Mouse (Mus musculus) left cerebral cortex, adult 2 months (tissue): ENCODE results near the gene Cog1. TPM values are rescaled to one million over a fixed set of nuclear protein-coding genes. Genes with fewer than 3 reads are reported as not detected.

ENCODE experiments used
- DNase-seq, 2 experiments: peaks; one replicate each; pipeline ENCODE4 v3.0.0; 2021 to 2022; ENCODE audit warnings: low spot score in 2 of 2, mixed read lengths in 1 of 2; ENCODE audit errors: extremely low spot score in 1 of 2
- H3K27ac ChIP-seq: fragments of 200-600 bp; 2 replicates; pipeline ENCODE4 v1.8.1; 2022
- H3K4me3 ChIP-seq: fragments of 200-600 bp; 2 replicates; pipeline ENCODE4 v1.8.1; 2022
- CTCF ChIP-seq: fragments of 200-600 bp; IDR thresholded peaks from 2 replicates; pipeline ENCODE4 v1.8.1; 2022; ENCODE audit warnings: antibody characterized with exemption, mild to moderate bottlenecking, moderate library complexity
- intact Hi-C: fragments of 180-260 bp; cut with DNase I; formaldehyde crosslinking; loops from one replicate; pipeline ENCODE4 v1.15.1; 2025
- total RNA-seq, 2 experiments: library from RNA; stranded (reverse); gene quantifications; 2 replicates each; pipeline ENCODE4 v1.2.3; 2021

Cog1 gene
- total RNA-seq, 2 experiments from 2014 or later: 50.3 to 52.3 TPM

DNA sequence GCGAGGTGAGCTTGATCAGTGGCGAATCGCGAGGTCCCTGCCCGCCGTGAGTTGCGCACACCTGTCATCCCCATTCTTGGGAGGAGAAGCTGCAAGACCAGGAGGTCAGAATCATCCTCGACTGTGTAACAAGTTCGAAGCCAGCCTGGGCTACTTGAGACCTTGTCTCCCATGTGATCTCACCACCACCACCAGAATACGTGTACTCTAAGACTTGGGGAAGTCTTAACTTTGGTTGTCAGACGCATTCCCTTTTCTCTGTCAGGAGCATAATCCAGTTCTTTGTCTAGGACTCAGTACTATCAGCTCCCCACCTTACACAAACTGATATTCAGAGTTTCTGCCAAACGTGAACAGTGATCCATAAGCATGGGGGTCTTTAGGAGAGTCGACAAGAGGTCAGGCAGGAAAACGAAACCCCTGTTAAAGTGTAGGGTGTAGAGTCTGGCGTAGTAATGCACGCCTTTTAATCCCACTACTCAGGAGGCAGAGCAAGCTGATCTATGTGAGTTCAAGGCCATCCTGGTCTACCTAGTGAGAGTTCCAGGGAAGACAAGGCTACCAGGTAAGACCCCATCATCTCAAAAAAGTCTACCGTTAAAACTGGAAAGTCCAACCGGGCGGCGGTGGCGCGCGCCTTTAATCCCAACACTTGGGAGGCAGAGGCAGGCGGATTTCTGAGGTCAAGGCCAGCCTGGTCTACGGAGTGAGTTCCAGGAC is 35.9 kb downstream of the Cog1 start:
- Histone ChIP-seq H3K4me3 (peak overlapping the region; percentile 75), H3K27ac (peak overlapping the region; percentile 93)
- no peak for DNase-seq
- no peak for TF ChIP-seq CTCF
- intact Hi-C loops: loop anchor here (1.0 kb wide), 1 partner anchor 36 kb away; the partner anchor contains the start of gene Cog1

DNA sequence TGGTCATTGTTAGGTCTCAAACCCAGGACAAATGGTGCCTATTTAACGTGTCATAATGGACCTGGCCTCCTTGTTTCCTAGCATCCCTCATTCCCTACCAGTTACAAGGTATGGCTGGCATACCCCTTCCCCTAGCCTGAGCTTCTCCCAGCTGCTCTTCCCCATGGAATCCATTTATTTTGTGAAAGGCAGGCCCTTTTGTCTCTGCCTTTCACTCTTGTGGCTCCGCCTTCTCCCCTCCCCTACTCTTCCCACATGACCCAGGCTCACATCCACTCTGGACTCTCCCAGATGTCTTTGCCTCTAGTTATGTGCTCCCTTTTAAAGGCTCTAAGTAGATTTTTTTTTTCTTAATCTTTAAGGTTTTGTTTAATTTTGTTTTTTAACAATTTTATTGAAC is 38.1 kb downstream of the Cog1 start:
- no peak for TF ChIP-seq CTCF
- no peak for DNase-seq
- Histone ChIP-seq H3K27ac (no peak overlapping the region), H3K4me3 (no peak overlapping the region)
- intact Hi-C loops: no loop called here

DNA sequence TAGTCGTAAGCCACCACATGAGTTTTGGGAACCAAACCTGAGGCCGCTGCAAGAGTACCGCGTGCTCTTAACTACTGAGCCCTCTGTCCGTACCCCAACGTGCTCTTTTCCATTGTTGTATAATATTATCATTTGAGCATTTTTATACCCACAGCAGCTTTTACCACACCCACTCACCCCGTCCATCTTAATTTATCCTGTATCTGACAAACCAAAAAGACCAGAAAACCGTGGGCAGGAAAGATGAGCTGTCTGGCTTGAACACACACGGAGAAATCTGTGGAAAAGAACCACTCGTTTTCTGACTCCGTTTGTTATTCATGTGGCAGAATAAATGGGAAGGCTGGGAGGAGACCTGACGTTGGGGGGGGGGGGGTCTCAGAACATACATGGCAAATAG is 41.5 kb downstream of the Cog1 start:
- H3K27ac ChIP-seq: no peak overlapping the region
- intact Hi-C loops: no loop called here
- H3K4me3 ChIP-seq: no peak overlapping the region
- no peak for DNase-seq
- TF ChIP-seq CTCF: no peak

DNA sequence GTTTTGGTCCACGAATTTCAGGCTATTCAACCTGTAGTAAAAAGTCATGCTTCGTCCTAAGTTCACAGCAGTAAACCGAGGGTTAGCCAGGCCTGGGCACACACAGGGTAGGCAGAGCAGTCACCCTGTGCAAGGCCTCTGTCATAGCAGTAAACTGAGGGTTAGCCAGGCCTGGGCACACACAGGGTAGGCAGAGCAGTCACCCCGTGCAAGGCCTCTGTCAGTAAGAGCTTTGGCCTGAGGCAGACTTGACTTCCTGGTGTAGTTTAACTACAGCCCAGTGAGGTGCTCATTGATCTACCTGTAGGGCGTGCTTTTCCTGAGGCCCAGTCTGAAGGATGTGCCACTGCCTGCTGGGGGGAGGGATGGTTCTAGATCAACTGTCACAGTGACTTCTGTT is 42.3 kb downstream of the Cog1 start:
- H3K4me3 ChIP-seq: no peak overlapping the region
- intact Hi-C loops: no loop called here
- TF ChIP-seq CTCF: no peak
- DNase-seq: no peak
- no peak overlapping the region for H3K27ac ChIP-seq

DNA sequence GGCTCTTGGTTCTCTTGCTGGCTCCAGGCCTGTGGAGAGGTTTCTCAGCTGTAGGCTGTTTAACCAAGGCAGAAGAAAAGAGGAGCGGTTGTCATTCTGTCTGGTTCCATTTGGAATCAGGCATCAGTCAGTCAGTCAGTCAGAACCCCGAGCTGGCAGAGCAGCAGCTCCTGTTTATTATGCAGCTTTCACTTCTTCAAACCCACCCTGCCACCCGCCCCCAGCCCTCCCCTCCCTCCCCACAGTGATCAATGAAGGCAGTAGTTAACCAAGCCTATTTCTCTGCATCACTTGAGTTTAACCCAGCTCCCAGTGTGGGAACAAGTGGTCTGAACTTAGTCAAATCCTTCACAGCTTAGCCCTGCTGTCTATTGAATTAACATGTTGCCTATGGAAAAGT is 42.9 kb downstream of the Cog1 start:
- intact Hi-C loops: no loop called here
- Histone ChIP-seq H3K4me3 (no peak overlapping the region), H3K27ac (no peak overlapping the region)
- DNase-seq: no peak
- TF ChIP-seq CTCF: no peak

DNA sequence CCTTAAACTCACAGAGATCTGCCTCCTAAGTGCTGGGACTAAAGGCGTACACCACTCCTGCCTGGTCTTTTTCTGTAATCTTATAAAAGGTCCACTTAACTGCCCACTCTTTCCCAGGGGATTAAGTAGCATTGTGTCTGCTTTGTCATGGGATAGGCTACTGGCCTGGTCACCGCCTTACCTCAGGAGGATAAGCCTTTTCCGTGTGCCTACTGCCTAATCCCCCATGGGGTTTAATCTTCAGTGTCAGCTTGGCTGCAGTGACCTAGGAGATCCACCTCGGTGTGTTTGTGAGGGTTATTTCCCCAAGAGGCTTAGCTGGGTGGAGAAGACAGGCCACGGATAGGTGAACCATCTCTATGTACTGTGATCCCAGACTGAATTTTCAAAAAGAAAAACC is 48.6 kb downstream of the Cog1 start:
- Histone ChIP-seq H3K4me3 (no peak overlapping the region), H3K27ac (no peak overlapping the region)
- intact Hi-C loops: no loop called here
- no peak for DNase-seq
- TF ChIP-seq CTCF: no peak

DNA sequence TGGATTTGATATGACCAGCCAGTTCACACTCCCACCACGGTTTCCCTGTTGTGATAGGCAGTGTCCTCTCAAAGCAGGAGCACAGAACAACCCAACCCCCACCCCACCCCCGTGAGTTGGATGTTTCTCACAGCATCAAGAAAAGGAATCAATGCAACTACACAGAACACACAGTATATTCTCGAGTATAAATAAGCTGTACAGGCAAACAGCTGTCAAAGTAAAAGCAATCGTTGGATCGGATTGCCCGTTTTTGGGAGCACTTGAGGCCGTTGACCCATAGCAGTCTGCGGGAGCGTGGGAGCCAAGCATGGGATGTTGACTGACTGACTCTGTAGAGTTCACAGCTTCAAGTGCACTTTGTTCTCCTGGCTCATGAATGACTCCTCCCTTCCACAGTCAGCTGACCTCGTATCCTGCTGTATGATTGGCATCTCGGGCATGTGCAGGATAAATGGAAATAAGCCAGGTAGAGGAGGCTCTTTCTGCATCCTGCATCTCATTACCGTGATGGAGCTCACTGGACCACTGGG is 49.1 kb downstream of the Cog1 start:
- no peak for DNase-seq
- no peak overlapping the region for H3K27ac ChIP-seq
- no peak for TF ChIP-seq CTCF
- H3K4me3 ChIP-seq: no peak overlapping the region
- intact Hi-C loops: no loop called here

DNA sequence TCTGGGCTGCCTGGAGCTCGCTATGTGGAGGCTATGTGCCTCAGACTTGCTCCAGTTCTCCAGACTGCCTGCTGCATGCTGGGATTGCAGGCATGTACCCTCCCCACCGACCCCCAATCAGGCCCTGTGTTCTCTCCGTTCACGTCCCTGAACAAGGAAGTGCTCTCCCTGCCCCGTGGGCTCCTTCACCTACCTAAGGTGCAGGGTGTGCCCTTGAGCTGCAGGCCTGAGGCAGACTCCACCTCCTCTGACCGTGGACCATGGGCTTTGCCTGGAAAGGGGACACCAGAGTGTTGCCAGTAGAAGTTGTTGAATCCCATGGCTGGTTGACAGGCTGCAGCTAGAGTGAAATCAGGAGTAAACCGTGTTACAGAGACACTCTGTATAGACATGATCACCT is 50.7 kb downstream of the Cog1 start:
- intact Hi-C loops: loop anchor here (5.0 kb wide), 1 partner anchor 163 kb away; no protein-coding TSS in a partner anchor
- Histone ChIP-seq H3K27ac (no peak overlapping the region), H3K4me3 (no peak overlapping the region)
- DNase-seq: no peak
- TF ChIP-seq CTCF: no peak

DNA sequence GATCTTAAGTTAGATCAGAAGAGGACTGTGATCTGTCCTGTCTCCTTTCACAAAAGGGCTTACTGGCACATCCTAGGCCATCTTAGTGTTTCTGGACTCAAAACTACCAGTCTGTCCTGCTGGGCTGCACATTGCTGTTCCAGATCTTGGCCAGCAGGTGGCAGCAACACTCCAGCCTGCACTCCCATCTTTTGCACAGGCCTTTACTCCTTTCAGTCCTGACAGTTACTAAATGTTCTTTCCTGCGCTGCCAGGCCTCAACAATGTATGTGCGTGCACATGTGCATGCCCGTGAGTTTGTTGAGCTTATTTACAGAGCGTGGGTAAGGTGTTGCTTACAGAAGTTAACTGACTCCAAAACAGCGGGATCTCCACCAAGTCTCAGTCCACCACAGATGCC is 54.8 kb downstream of the Cog1 start:
- TF ChIP-seq CTCF: no peak; the same call in none of the 2 replicates
- intact Hi-C loops: loop anchor here (1.0 to 5.0 kb wide), 3 partner anchors 108 to 933 kb away; no protein-coding TSS in a partner anchor

DNA sequence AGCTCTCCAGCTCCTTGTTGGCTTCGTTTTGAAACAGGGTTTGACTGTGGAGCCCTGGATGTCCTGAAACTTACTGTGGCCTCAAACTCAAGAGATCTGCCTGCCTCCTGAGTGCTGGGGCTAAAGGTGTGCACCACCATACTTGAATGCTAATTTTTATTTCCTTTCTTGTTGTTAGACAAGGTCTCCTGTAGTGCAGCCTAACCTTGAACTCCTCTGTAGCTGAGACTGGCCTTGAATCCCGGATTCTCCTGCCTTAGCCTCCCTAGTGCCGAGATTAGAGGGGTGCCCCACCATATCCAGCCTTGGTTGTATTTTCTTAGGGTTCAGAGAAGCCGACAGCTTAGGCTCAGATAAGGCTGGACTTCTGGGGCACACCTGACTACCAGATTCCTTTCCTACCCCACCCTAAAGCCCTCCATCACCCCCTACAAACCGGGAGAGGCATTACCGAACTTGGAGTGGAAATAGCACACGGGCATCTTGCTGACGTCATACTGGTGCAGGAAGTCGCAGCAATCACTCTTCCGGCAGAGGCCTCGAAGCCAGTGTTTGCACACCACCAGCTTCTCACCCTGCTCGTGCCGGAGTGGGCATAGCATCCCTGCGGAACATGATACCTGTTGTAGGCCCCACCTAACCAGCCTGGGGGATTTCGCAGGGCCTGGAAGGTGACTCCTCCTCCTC is 57.1 kb downstream of the Cog1 start:
- Histone ChIP-seq H3K27ac (no peak overlapping the region; the same call in 1 of the 2 replicates), H3K4me3 (no peak overlapping the region)
- intact Hi-C loops: loop anchor here (5.0 kb wide), 1 partner anchor 946 kb away; no protein-coding TSS in a partner anchor
- TF ChIP-seq CTCF: no peak
- no peak for DNase-seq

More for the DNA sequence above, 54.8 kb downstream of the Cog1 start:
- peak; percentile 76 to 86 for DNase-seq
- Histone ChIP-seq H3K4me3 (no peak overlapping the region), H3K27ac (no peak overlapping the region)

DNA sequence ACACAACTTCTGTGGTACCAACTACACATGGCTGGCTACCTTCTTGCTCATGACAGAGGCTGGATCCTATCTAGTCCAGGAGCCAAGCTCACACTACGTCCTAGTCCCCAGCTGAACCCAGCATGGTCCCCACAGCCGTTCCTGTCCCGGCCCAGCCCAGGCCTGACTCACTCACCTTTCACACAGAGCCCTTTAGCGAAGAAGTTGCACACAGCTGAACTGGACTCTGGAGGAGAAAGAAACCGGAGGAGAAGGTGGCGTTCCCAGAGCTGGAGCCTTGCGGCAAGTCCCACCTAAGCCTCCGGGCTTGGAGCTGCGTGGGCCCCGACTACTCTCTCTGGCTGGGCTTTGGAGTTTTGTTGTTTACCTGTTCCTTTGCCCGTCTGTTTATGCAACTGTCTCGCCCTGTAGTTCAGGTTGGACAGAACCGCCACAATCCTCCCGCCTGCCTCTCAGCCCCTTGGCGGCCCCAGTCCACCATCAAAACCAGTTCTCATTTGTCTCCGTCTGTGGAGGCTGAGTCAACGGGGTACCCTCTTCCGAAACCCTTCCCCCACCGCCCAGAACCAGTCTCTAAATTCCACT is 59.8 kb downstream of the Cog1 start:
- DNase-seq: no peak
- no peak overlapping the region for H3K4me3 ChIP-seq
- no peak overlapping the region for H3K27ac ChIP-seq
- intact Hi-C loops: loop anchor here (5.0 kb wide), 1 partner anchor 944 kb away; no protein-coding TSS in a partner anchor
- TF ChIP-seq CTCF: no peak

DNA sequence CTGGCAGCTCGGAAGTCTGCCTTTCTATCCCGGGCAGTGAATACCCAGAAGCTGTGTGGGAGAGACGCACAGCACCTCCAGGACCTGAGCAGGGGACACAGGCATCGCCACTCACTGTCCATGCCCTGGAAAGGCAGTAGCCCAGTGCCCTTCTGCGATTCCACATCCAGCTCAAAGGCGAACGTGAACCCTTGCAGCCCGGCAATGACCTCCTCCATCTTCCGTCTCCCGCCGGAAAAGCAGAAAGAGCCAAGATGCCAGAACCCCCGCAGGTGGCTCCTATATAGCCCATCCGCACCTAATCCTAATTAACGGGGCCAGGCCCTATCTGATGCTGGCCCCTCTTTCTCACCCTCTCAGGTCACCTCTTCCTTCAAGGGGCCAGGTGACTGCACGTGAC is 60.3 kb downstream of the Cog1 start:
- H3K4me3 ChIP-seq: no peak overlapping the region
- intact Hi-C loops: loop anchor here (5.0 kb wide), 1 partner anchor 943 kb away; no protein-coding TSS in a partner anchor
- no peak for TF ChIP-seq CTCF

More for the DNA sequence above, 60.3 kb downstream of the Cog1 start:
- no peak overlapping the region for H3K27ac ChIP-seq
- DNase-seq: no peak
